ENCODE assay signal across 18 mouse cellular contexts in genomic region chr1:58936746-58937605, GRCm38 (mm10). TPM values are rescaled to one million over a fixed set of nuclear protein-coding genes. Genes with fewer than 3 reads are reported as not detected.
A peak's percentile ranks its signal among the peaks of the same experiment; 100 is the strongest.
DNase-seq lines count a peak whose midpoint lies in the region; ATAC-seq and TF ChIP-seq lines count a peak whose summit lies in the region.
"Had no signal": no experiment of that assay in that cellular context is flagged by ENCODE, and none has a peak within 500 bp of the region (broad histone marks: within the 10 kb centered on the region; RNA-seq: fewer than 3 reads in every experiment).

No protein-coding gene starts in this region.

- 82% methylated on average over 10 of the region's 10 CpGs for WGBS in intestine, embryonic 16.5 days
- 84% methylated on average over 10 of the region's 10 CpGs for WGBS in intestine, embryonic 15.5 days
- WGBS in bone marrow, adult 2 months = 87% methylated on average over 10 of the region's 10 CpGs
- 94% methylated on average over 10 of the region's 10 CpGs for whole genome bisulfite sequencing in embryonic facial prominence, embryonic 10.5 days

- ATAC-seq in intestine, embryonic 16.5 days = peak; percentile 77
- ATAC-seq in intestine, embryonic 15.5 days = no peak
- ATAC-seq: forebrain, embryonic 13.5 days had no signal

- no peak overlapping the region; the same call in 1 of the 2 replicates for H3K27ac ChIP-seq in intestine, embryonic 16.5 days (ENCODE audit: low read length)
- H3K27ac ChIP-seq in intestine, embryonic 15.5 days = no peak overlapping the region
- peak overlapping the region; percentile 45; the same call in 1 of the 2 replicates for H3K27ac ChIP-seq in bone marrow, adult 2 months (ENCODE audit: control insufficient read depth, insufficient read depth, low read depth, low read length, poor library complexity)
- no peak overlapping the region for H3K27ac ChIP-seq in embryonic facial prominence, embryonic 10.5 days (replicated peaks)
- H3K27ac ChIP-seq: forebrain, embryonic 13.5 days; hindbrain, embryonic 15.5 days; liver, embryonic 14.5 days; lung, embryonic 15.5 days; macrophage; midbrain, embryonic 10.5 days had no signal

- H3K4me2 ChIP-seq in intestine, embryonic 16.5 days (ENCODE audit: low read depth, low read length) = no peak overlapping the region
- H3K4me2 ChIP-seq in intestine, embryonic 15.5 days (replicated peaks) = no peak overlapping the region
- H3K4me2 ChIP-seq: forebrain, embryonic 13.5 days; hindbrain, embryonic 15.5 days; lung, embryonic 15.5 days had no signal

- peaks cover 4% of the 10 kb centered on the region for H3K36me3 ChIP-seq in intestine, embryonic 16.5 days (ENCODE audit: control insufficient read depth, insufficient read depth, low read length)
- no peaks in the 10 kb centered on the region for H3K36me3 ChIP-seq in intestine, embryonic 15.5 days
- peaks cover 32% of the 10 kb centered on the region for H3K36me3 ChIP-seq in embryonic facial prominence, embryonic 10.5 days (replicated peaks)

- TF ChIP-seq CTCF in bone marrow, adult 2 months (IDR thresholded peaks at IDR 0.05; ENCODE audit: control insufficient read depth, insufficient read depth, low read length) = no peak

- no peak overlapping the region for H3K4me3 ChIP-seq in intestine, embryonic 16.5 days (ENCODE audit: low read length)
- no peak overlapping the region for H3K4me3 ChIP-seq in intestine, embryonic 15.5 days (replicated peaks)
- no peak overlapping the region for H3K4me3 ChIP-seq in bone marrow, adult 2 months (replicated peaks; ENCODE audit: control insufficient read depth, low read depth, low read length)
- H3K4me3 ChIP-seq in embryonic facial prominence, embryonic 10.5 days = no peak overlapping the region
- H3K4me3 ChIP-seq: erythroblast, embryonic 14.5 days; forebrain, embryonic 13.5 days; hindbrain, embryonic 15.5 days; lung, embryonic 15.5 days; midbrain, embryonic 10.5 days had no signal

- H3K9me3 ChIP-seq in intestine, embryonic 16.5 days (ENCODE audit: control insufficient read depth, low read length) = no peaks in the 10 kb centered on the region
- no peaks in the 10 kb centered on the region for H3K9me3 ChIP-seq in intestine, embryonic 15.5 days
- peaks cover 2% of the 10 kb centered on the region; the same call in 1 of the 2 replicates for H3K9me3 ChIP-seq in embryonic facial prominence, embryonic 10.5 days
- H3K9me3 ChIP-seq: lung, embryonic 15.5 days had no signal

- no peak overlapping the region for H3K9ac ChIP-seq in intestine, embryonic 16.5 days (ENCODE audit: low read depth, low read length)
- no peak overlapping the region for H3K9ac ChIP-seq in intestine, embryonic 15.5 days
- H3K9ac ChIP-seq: forebrain, embryonic 13.5 days; hindbrain, embryonic 15.5 days; liver, embryonic 14.5 days; lung, embryonic 15.5 days had no signal

- no peaks in the 10 kb centered on the region for H3K27me3 ChIP-seq in intestine, embryonic 16.5 days (replicated peaks; ENCODE audit: control insufficient read depth, insufficient read depth, low read length)
- no peaks in the 10 kb centered on the region for H3K27me3 ChIP-seq in intestine, embryonic 15.5 days (replicated peaks)
- H3K27me3 ChIP-seq in embryonic facial prominence, embryonic 10.5 days (replicated peaks; ENCODE audit: low read depth, poor library complexity, severe bottlenecking) = no peaks in the 10 kb centered on the region
- H3K27me3 ChIP-seq: CH12.LX; forebrain, embryonic 13.5 days; hindbrain, embryonic 15.5 days; lung, embryonic 15.5 days had no signal

- no peak for TF ChIP-seq POLR2A in bone marrow, adult 2 months (IDR thresholded peaks at IDR 0.05; ENCODE audit: borderline replicate concordance, control insufficient read depth, low read depth, low read length)

- no peaks in the 10 kb centered on the region for H3K4me1 ChIP-seq in intestine, embryonic 16.5 days (ENCODE audit: control insufficient read depth, insufficient read depth, low read length)
- H3K4me1 ChIP-seq in intestine, embryonic 15.5 days (replicated peaks) = no peaks in the 10 kb centered on the region
- peaks cover 5% of the 10 kb centered on the region for H3K4me1 ChIP-seq in bone marrow, adult 2 months (ENCODE audit: control insufficient read depth, insufficient read depth, low read length)
- no peaks in the 10 kb centered on the region for H3K4me1 ChIP-seq in embryonic facial prominence, embryonic 10.5 days
- H3K4me1 ChIP-seq: forebrain, embryonic 13.5 days; hindbrain, embryonic 15.5 days; lung, embryonic 15.5 days; midbrain, embryonic 10.5 days had no signal

- DNase-seq in kidney, adult 9 months = peak; percentile 85
- peak; percentile 59 to 82 for DNase-seq in kidney, postnatal 36 days
- DNase-seq in adrenal gland, postnatal 4 days (ENCODE audit: low spot score in 2 of 2) = no peak
- no peak for DNase-seq in embryonic facial prominence, embryonic 10.5 days (ENCODE audit: low spot score)
- DNase-seq: cerebellum, adult 9-10 months; heart, postnatal 36 days; thymus, adult 2 months had no signal

RNA-seq across cellular contexts. Expression of gene Trak2, which starts 36.3 kb away (rescaled TPM):
- 9.1 and 9.7 TPM in 2 replicates for polyA plus RNA-seq in intestine, embryonic 16.5 days (2015; fragmentation: Nextera tagmentation; extraction: Ambion mirVana)
- polyA plus RNA-seq in intestine, embryonic 15.5 days (2015; fragmentation: Nextera tagmentation; extraction: Ambion mirVana) = 11.5 and 12.0 TPM in 2 replicates
- 87.3 and 99.9 TPM in 2 replicates for polyA plus RNA-seq in bone marrow, adult 2 months (2011; ENCODE audit: insufficient read depth, insufficient read length, low replicate concordance, missing spikeins)
- 10 to 100 TPM; 52.2 to 60.1 TPM for total RNA-seq in adrenal gland, postnatal 4 days (2021)
- 9.5 and 9.9 TPM in 2 replicates for polyA plus RNA-seq in embryonic facial prominence, embryonic 10.5 days (2016; fragmentation: Nextera tagmentation; extraction: Ambion mirVana)

RNA-seq across cellular contexts. Expression of gene Stradb, which starts 36.3 kb away (rescaled TPM):
- 21.9 and 22.8 TPM in 2 replicates for polyA plus RNA-seq in intestine, embryonic 16.5 days (2015; fragmentation: Nextera tagmentation; extraction: Ambion mirVana)
- 21.3 and 23.1 TPM in 2 replicates for polyA plus RNA-seq in intestine, embryonic 15.5 days (2015; fragmentation: Nextera tagmentation; extraction: Ambion mirVana)
- polyA plus RNA-seq in bone marrow, adult 2 months (2011; ENCODE audit: insufficient read depth, insufficient read length, low replicate concordance, missing spikeins) = 36.5 and 64.4 TPM in 2 replicates
- 10 to 100 TPM; 24.6 to 25.5 TPM for total RNA-seq in adrenal gland, postnatal 4 days (2021)
- 27.2 and 27.7 TPM in 2 replicates for polyA plus RNA-seq in embryonic facial prominence, embryonic 10.5 days (2016; fragmentation: Nextera tagmentation; extraction: Ambion mirVana)

Comparison
In these comparisons a context has a peak if more than half of its experiments do, and no peak if none do; other contexts are left out.
1. DNase-seq: peak in kidney, adult 9 months (single experiment) and kidney, postnatal 36 days (2 of 2); none in adrenal gland, postnatal 4 days (0 of 2) and embryonic facial prominence, embryonic 10.5 days (single experiment).